Mouse (Mus musculus) kidney, embryonic 15.5 days (tissue): Measurements from ENCODE around the gene Cmss1. TPM values are rescaled to one million over a fixed set of nuclear protein-coding genes. Genes with fewer than 3 reads are reported as not detected.

Experiments
- ATAC-seq: fragments of 200-750 bp; cut with Nextera tagmentation; replicated peaks from 2 replicates; pipeline ENCODE4 v1.8.0; 2017; ENCODE audit warnings: moderate TSS enrichment; ENCODE audit not compliant: low FRiP score
- H3K27ac ChIP-seq: fragments of 300-500 bp; sonication (generic); 2 replicates; pipeline ENCODE4 v1.5.1; 2015; ENCODE audit warnings: mild to moderate bottlenecking, inconsistent platforms
- H3K27me3 ChIP-seq: fragments of 300-500 bp; sonication (generic); 2 replicates; pipeline ENCODE4 v1.6.1; 2015; ENCODE audit warnings: inconsistent platforms
- H3K36me3 ChIP-seq: fragments of 300-500 bp; sonication (generic); 2 replicates; pipeline ENCODE4 v1.6.1; 2015; ENCODE audit warnings: inconsistent platforms
- H3K4me1 ChIP-seq: fragments of 300-500 bp; sonication (generic); 2 replicates; pipeline ENCODE4 v1.6.1; 2015; ENCODE audit warnings: inconsistent platforms
- H3K4me2 ChIP-seq: fragments of 300-500 bp; sonication (generic); 2 replicates; pipeline ENCODE4 v1.6.1; 2015; ENCODE audit warnings: moderate library complexity, mild to moderate bottlenecking, inconsistent platforms
- H3K4me3 ChIP-seq: fragments of 300-500 bp; sonication (generic); replicated peaks from 2 replicates; pipeline ENCODE4 v1.5.1; 2015; ENCODE audit warnings: mild to moderate bottlenecking, inconsistent platforms
- H3K9ac ChIP-seq: fragments of 300-500 bp; sonication (generic); 2 replicates; pipeline ENCODE4 v1.6.1; 2015; ENCODE audit warnings: mild to moderate bottlenecking, inconsistent platforms
- H3K9me3 ChIP-seq: fragments of 300-500 bp; sonication (generic); replicated peaks from 2 replicates; pipeline ENCODE4 v1.6.1; 2016; ENCODE audit warnings: inconsistent platforms
- WGBS: fragments of 180-500 bp; shearing (Covaris S2); methylation state at CpG from one replicate; pipeline ENCODE4 v1.1.7; 2015; ENCODE audit warnings: mixed read lengths; 5-methylcytosine and 5-hydroxymethylcytosine counted together
- polyA plus RNA-seq: library from polyadenylated mRNA; unstranded; fragments of >200 nt; fragmentation: Nextera tagmentation; extraction: Ambion mirVana; gene quantifications from 2 replicates; pipeline ENCODE4 v1.2.1, GENCODE M21; 2015

Cmss1 gene
- polyA plus RNA-seq, 1 experiment from 2014 or later: 60.8 TPM

- ATAC-seq: 0 out of 2 replicates have a peak, but pooled peaks have one; percentile 3
- peaks cover 26% of the 10 kb centered on the region for H3K4me1 ChIP-seq
- no peaks in the 10 kb centered on the region for H3K9me3 ChIP-seq
- H3K27me3 ChIP-seq: no peaks in the 10 kb centered on the region
- 46% methylated on average over 4 of the region's 4 CpGs for WGBS
- H3K27ac ChIP-seq: peak overlapping the region; percentile 65
- H3K4me3 ChIP-seq: no peak overlapping the region
- H3K4me2 ChIP-seq: no peak overlapping the region
- peaks cover 9% of the 10 kb centered on the region; the same call in 1 of the 2 replicates for H3K36me3 ChIP-seq
- H3K9ac ChIP-seq: no peak overlapping the region
Measured at GRCm38 (mm10) chr16:57555667-57556066, 51.0 kb downstream of the Cmss1 start.

- Histone ChIP-seq H3K27me3 (no peaks in the 10 kb centered on the region), H3K36me3 (peaks cover 9% of the 10 kb centered on the region; the same call in 1 of the 2 replicates), H3K9ac (no peak overlapping the region), H3K4me1 (peaks cover 26% of the 10 kb centered on the region), H3K4me2 (no peak overlapping the region), H3K9me3 (no peaks in the 10 kb centered on the region), H3K4me3 (no peak overlapping the region), H3K27ac (no peak overlapping the region)
- WGBS: 67% methylated on average over 6 of the region's 6 CpGs
- no peak for ATAC-seq
Measured at GRCm38 (mm10) chr16:57554886-57555400, 51.7 kb downstream of the Cmss1 start.

DNA sequence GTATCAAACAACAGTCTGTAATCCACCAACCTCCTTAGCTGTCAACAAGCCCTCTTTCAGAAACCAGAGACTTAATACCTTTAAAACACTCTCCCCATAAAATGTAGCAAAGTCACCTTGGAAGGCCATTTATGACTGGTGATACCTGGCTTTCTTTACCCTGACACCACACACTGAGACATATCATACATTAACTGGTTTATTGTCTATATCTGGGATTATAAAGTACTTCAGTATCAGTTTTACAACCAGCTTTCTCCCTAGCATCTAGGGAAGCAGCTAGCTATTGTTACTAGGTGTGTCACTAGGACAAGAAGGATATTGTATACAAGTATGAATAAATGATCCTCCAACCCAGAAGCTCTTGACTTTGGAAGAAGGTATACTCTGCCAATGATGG lies 53.4 kb downstream of the Cmss1 start:
- Histone ChIP-seq H3K9ac (no peak overlapping the region), H3K4me1 (peaks cover 34% of the 10 kb centered on the region), H3K4me2 (no peak overlapping the region), H3K9me3 (no peaks in the 10 kb centered on the region), H3K27me3 (no peaks in the 10 kb centered on the region), H3K4me3 (no peak overlapping the region), H3K27ac (no peak overlapping the region), H3K36me3 (peaks cover 9% of the 10 kb centered on the region; the same call in 1 of the 2 replicates)
- ATAC-seq: no peak

GRCm38 (mm10) chr16:57552709-57553108 lies 54.0 kb downstream of the Cmss1 start:
- WGBS: 89% methylated on average over 5 of the region's 5 CpGs
- ATAC-seq: no peak
- H3K4me2 ChIP-seq: no peak overlapping the region

GRCm38 (mm10) chr16:57551617-57552016 lies 55.0 kb downstream of the Cmss1 start:
- Histone ChIP-seq H3K9me3 (no peaks in the 10 kb centered on the region), H3K36me3 (peaks cover 9% of the 10 kb centered on the region; the same call in 1 of the 2 replicates), H3K4me2 (peak overlapping the region; percentile 48), H3K9ac (no peak overlapping the region), H3K27me3 (no peaks in the 10 kb centered on the region), H3K4me3 (peak overlapping the region; percentile 35; the same call in 1 of the 2 replicates), H3K27ac (no peak overlapping the region), H3K4me1 (peaks cover 32% of the 10 kb centered on the region)
- 71% methylated on average over 2 of the region's 2 CpGs for WGBS
- no peak for ATAC-seq

More at GRCm38 (mm10) chr16:57552709-57553108, 54.0 kb downstream of the Cmss1 start:
- Histone ChIP-seq H3K36me3 (peaks cover 9% of the 10 kb centered on the region; the same call in 1 of the 2 replicates), H3K9me3 (no peaks in the 10 kb centered on the region), H3K4me3 (no peak overlapping the region), H3K27ac (no peak overlapping the region), H3K4me1 (peaks cover 34% of the 10 kb centered on the region), H3K27me3 (no peaks in the 10 kb centered on the region), H3K9ac (no peak overlapping the region)

DNA sequence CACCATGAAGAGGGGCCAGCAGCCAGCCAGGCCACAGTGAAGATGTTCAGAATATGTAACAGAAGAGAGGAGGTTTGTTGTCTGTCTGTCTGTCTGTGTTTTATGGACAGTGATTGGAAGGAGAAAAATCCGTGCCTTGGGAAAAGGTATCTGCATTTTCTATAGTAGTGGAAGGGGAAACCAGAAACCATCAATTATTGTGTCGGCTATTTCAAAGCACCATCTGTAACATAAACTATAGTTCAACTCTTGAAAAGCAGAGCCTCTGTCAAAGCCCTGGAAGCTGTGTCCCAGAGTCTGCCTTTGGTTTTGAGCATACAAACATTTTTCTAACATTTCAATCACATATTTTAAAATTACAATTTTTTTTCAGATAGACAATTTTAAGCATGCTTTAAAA lies 55.8 kb downstream of the Cmss1 start:
- Histone ChIP-seq H3K27me3 (no peaks in the 10 kb centered on the region), H3K36me3 (peaks cover 9% of the 10 kb centered on the region; the same call in 1 of the 2 replicates), H3K27ac (no peak overlapping the region), H3K4me2 (peak overlapping the region; percentile 48), H3K9ac (0 out of 2 replicates have a peak overlapping the region, but pooled peaks have one; percentile 12), H3K4me3 (peak overlapping the region; percentile 35), H3K4me1 (peaks cover 25% of the 10 kb centered on the region), H3K9me3 (no peaks in the 10 kb centered on the region)
- ATAC-seq: no peak
- 9% methylated on average over 2 of the region's 2 CpGs for WGBS

GRCm38 (mm10) chr16:57550088-57550487 lies 56.6 kb downstream of the Cmss1 start:
- peaks cover 24% of the 10 kb centered on the region for H3K4me1 ChIP-seq
- H3K4me2 ChIP-seq: peak overlapping the region; percentile 88
- no peak for ATAC-seq
- H3K9me3 ChIP-seq: no peaks in the 10 kb centered on the region
- H3K27me3 ChIP-seq: no peaks in the 10 kb centered on the region
- H3K27ac ChIP-seq: 0 out of 2 replicates have a peak overlapping the region, but pooled peaks have one; percentile 22
- H3K36me3 ChIP-seq: peaks cover 9% of the 10 kb centered on the region; the same call in 1 of the 2 replicates
- peak overlapping the region; percentile 87; the same call in 1 of the 2 replicates for H3K9ac ChIP-seq
- WGBS: 50% methylated on average over 3 of the region's 3 CpGs
- H3K4me3 ChIP-seq: peak overlapping the region; percentile 78

- peak; percentile 97 for ATAC-seq
- 1% methylated on average over 64 of the region's 64 CpGs for WGBS
Measured at GRCm38 (mm10) chr16:57549061-57550037, 57.3 kb downstream of the Cmss1 start.

GRCm38 (mm10) chr16:57548608-57549007 lies 58.1 kb downstream of the Cmss1 start:
- H3K4me3 ChIP-seq: peak overlapping the region; percentile 78
- H3K27me3 ChIP-seq: no peaks in the 10 kb centered on the region
- H3K27ac ChIP-seq: peak overlapping the region; percentile 83
- peaks cover 19% of the 10 kb centered on the region for H3K4me1 ChIP-seq
- peak overlapping the region; percentile 88 for H3K4me2 ChIP-seq
- ATAC-seq: no peak
- H3K9me3 ChIP-seq: no peaks in the 10 kb centered on the region
- peaks cover 9% of the 10 kb centered on the region; the same call in 1 of the 2 replicates for H3K36me3 ChIP-seq
- H3K9ac ChIP-seq: peak overlapping the region; percentile 87
- 42% methylated on average over 2 of the region's 2 CpGs for WGBS

More at GRCm38 (mm10) chr16:57549061-57550037, 57.3 kb downstream of the Cmss1 start:
- Histone ChIP-seq H3K36me3 (peaks cover 9% of the 10 kb centered on the region; the same call in 1 of the 2 replicates), H3K27ac (peak overlapping the region; percentile 83), H3K4me1 (peaks cover 23% of the 10 kb centered on the region), H3K9ac (peak overlapping the region; percentile 87), H3K4me3 (peak overlapping the region; percentile 78), H3K9me3 (no peaks in the 10 kb centered on the region), H3K4me2 (peak overlapping the region; percentile 88), H3K27me3 (no peaks in the 10 kb centered on the region)

DNA sequence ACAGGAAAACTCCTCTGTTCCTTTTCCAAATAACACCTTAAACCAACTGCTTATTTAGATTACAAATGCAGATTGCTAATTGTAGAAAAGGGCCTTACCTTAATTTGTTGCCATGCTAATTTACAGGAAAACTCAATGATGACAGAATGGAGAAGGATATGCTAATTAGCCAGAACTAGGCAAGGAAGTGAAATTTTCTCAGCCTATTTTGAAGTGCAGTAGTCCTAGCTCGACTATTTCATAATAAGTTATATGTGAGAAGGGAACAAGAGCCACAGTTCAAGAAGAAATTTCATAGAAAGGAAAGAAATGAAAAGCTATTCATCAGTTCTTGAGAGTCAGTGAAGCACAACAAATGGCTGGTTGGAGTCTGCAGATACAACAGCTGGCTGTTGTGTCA lies 60.3 kb downstream of the Cmss1 start:
- Histone ChIP-seq H3K27me3 (no peaks in the 10 kb centered on the region), H3K9ac (no peak overlapping the region), H3K27ac (no peak overlapping the region), H3K4me2 (no peak overlapping the region), H3K9me3 (no peaks in the 10 kb centered on the region), H3K36me3 (no peaks in the 10 kb centered on the region), H3K4me1 (peaks cover 10% of the 10 kb centered on the region), H3K4me3 (no peak overlapping the region)
- ATAC-seq: no peak
- WGBS: 68% methylated on average over 1 of the region's 1 CpGs

- WGBS: 78% methylated on average over 8 of the region's 8 CpGs
- Histone ChIP-seq H3K4me2 (no peak overlapping the region), H3K36me3 (no peaks in the 10 kb centered on the region), H3K4me1 (peaks cover 10% of the 10 kb centered on the region), H3K27ac (no peak overlapping the region), H3K9me3 (no peaks in the 10 kb centered on the region), H3K27me3 (no peaks in the 10 kb centered on the region), H3K4me3 (no peak overlapping the region), H3K9ac (no peak overlapping the region)
- no peak for ATAC-seq
Measured at GRCm38 (mm10) chr16:57544441-57544840, 62.2 kb downstream of the Cmss1 start.

DNA sequence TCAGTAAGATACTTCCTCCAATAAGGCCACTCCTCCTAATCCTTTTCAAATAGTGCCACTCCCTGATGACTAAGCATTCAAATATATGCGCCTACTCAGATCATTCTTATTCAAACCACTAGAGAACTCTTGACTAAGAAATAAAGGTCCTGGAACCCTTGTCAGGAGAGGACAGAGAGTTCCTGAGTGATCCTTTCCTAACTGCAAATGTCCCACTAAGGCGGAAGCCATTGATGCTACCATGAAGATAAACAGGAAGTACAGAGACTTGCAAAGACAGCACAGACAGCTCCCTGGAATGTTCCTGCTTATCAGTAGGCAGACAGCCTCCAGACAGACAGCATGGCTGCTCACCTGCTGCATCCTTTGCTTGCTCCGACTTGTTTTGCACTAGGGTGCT lies 63.4 kb downstream of the Cmss1 start:
- H3K27me3 ChIP-seq: no peaks in the 10 kb centered on the region
- H3K36me3 ChIP-seq: no peaks in the 10 kb centered on the region
- no peaks in the 10 kb centered on the region for H3K9me3 ChIP-seq
- no peak overlapping the region for H3K4me3 ChIP-seq
- 0 out of 2 replicates have a peak, but pooled peaks cover 2% of the 10 kb centered on the region for H3K4me1 ChIP-seq
- ATAC-seq: no peak
- no peak overlapping the region for H3K27ac ChIP-seq
- 95% methylated on average over 3 of the region's 3 CpGs for WGBS
- no peak overlapping the region for H3K9ac ChIP-seq
- no peak overlapping the region for H3K4me2 ChIP-seq
